Mouse (Mus musculus): ENCODE measurements around the gene Arhgap8. TPM values are rescaled to one million over a fixed set of nuclear protein-coding genes. Genes with fewer than 3 reads are reported as not detected.
"Not testable (repeated sequence)": the region's sequence is repeated elsewhere in the genome, so short reads cannot be mapped to it uniquely, and the experiment has no call there.

Gene Arhgap8
- total RNA-seq, 1 experiment = 11.6 TPM

DNA sequence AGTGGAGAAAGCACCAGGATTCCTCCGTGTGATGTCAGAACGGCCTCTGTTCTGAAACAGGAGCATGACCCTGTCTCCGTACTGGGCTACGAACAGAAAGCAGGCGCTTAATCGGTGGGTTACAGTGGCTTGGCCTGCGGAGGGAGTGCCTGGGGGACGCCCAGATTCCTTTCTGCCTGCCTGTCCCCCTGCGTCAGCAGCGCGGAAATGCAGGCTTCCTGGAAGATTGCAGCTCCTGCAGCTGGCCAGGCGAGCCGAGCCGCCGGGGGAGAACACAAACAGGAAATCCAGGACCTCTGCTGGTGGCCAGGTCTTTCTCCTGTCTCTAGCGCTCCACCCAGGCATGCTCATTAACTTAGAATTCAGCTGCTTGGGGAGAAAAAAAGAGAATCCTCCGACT is 5.1 kb upstream of the Arhgap8 start:
- Histone ChIP-seq H3K36me3 (ENCODE audit: control insufficient read depth, insufficient read depth, low read length, poor library complexity, severe bottlenecking) (no peaks in the 10 kb centered on the region), H3K4me1 (ENCODE audit: control insufficient read depth in 2 of 2, insufficient read depth in 2 of 2, low read length in 2 of 2, poor library complexity in 1 of 2) (peaks cover 12 to 22% of the 10 kb centered on the region in 2 experiments; a peak in 3 of 4 replicates), H3K4me3 (ENCODE audit: insufficient read depth in 1 of 2, low read depth in 1 of 2, low read length in 2 of 2, poor library complexity in 1 of 2, severe bottlenecking in 1 of 2) (peak overlapping the region in 1 of 2 experiments; percentile 41; a peak in 2 of 4 replicates), H3K9me3 (ENCODE audit: control insufficient read depth, insufficient read depth, low read depth, low read length) (no peaks in the 10 kb centered on the region), H3K27ac (ENCODE audit: insufficient read depth, low read depth, low read length, poor library complexity, severe bottlenecking) (peak overlapping the region; percentile 74; the same call in 1 of the 2 replicates), H3K9ac (ENCODE audit: insufficient read depth, low read depth, low read length, poor library complexity, severe bottlenecking) (no peak overlapping the region)
- TF ChIP-seq ZNF384 (IDR thresholded peaks at IDR 0.05; ENCODE audit: low read depth, low read length) (no peak), ZC3H11A (IDR thresholded peaks at IDR 0.05; ENCODE audit: borderline replicate concordance, low read depth, low read length) (no peak), CHD2 (IDR thresholded peaks at IDR 0.05; ENCODE audit: low read depth, low read length) (no peak), HCFC1 (IDR thresholded peaks at IDR 0.05; ENCODE audit: borderline replicate concordance, insufficient read depth, low read length) (0 out of 2 replicates have a peak, but pooled peaks have one; percentile 36), MAFK (IDR thresholded peaks at IDR 0.05; ENCODE audit: insufficient read depth, low read depth, low read length) (no peak)
- in situ Hi-C loops (cut with MboI; ENCODE audit: low sequenced_read_pairs in 2 of 2, unreplicated experiment in 2 of 2) = no loop called here
- peak; percentile 63 for DNase-seq (ENCODE audit: low read depth, low spot score)

DNA sequence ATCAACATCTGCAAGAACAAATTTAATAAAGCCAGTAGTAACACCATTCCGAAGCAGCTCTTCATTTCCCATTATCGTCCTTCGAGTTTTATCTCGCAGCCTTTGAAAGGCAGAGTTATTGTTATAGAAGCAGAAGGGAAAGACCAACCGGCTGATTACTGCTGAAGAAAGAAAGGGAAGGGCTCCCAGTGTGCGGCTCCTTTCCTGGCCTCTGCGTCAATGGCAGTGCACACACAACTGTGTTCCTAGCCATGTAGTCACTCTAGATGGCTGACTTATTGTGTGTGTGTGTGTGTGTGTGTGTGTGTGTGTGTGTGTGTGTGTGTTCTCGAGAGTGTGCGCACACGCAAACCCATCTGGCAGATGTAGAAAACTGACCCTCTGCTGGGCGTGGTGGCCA is 4.7 kb upstream of the Arhgap8 start:
- TF ChIP-seq ZNF384 (IDR thresholded peaks at IDR 0.05; ENCODE audit: low read depth, low read length) = no peak
- no peak for TF ChIP-seq ZC3H11A (IDR thresholded peaks at IDR 0.05; ENCODE audit: borderline replicate concordance, low read depth, low read length)
- TF ChIP-seq MAFK (IDR thresholded peaks at IDR 0.05; ENCODE audit: insufficient read depth, low read depth, low read length) = no peak
- no peak for TF ChIP-seq CHD2 (IDR thresholded peaks at IDR 0.05; ENCODE audit: low read depth, low read length)
- no peak for TF ChIP-seq HCFC1 (IDR thresholded peaks at IDR 0.05; ENCODE audit: borderline replicate concordance, insufficient read depth, low read length)
- DNase-seq (ENCODE audit: low read depth, low spot score) = no peak
- Histone ChIP-seq H3K4me3 (ENCODE audit: insufficient read depth in 1 of 2, low read depth in 1 of 2, low read length in 2 of 2, poor library complexity in 1 of 2, severe bottlenecking in 1 of 2) (peak overlapping the region in 1 of 2 experiments; percentile 41; a peak in 2 of 4 replicates), H3K36me3 (ENCODE audit: control insufficient read depth, insufficient read depth, low read length, poor library complexity, severe bottlenecking) (no peaks in the 10 kb centered on the region), H3K9ac (ENCODE audit: insufficient read depth, low read depth, low read length, poor library complexity, severe bottlenecking) (no peak overlapping the region), H3K4me1 (ENCODE audit: control insufficient read depth in 2 of 2, insufficient read depth in 2 of 2, low read length in 2 of 2, poor library complexity in 1 of 2) (peaks cover 12 to 22% of the 10 kb centered on the region in 2 experiments; a peak in 3 of 4 replicates), H3K9me3 (ENCODE audit: control insufficient read depth, insufficient read depth, low read depth, low read length) (no peaks in the 10 kb centered on the region), H3K27ac (ENCODE audit: insufficient read depth, low read depth, low read length, poor library complexity, severe bottlenecking) (peak overlapping the region; percentile 74)
- in situ Hi-C loops (cut with MboI; ENCODE audit: low sequenced_read_pairs in 2 of 2, unreplicated experiment in 2 of 2) = no loop called here

DNA sequence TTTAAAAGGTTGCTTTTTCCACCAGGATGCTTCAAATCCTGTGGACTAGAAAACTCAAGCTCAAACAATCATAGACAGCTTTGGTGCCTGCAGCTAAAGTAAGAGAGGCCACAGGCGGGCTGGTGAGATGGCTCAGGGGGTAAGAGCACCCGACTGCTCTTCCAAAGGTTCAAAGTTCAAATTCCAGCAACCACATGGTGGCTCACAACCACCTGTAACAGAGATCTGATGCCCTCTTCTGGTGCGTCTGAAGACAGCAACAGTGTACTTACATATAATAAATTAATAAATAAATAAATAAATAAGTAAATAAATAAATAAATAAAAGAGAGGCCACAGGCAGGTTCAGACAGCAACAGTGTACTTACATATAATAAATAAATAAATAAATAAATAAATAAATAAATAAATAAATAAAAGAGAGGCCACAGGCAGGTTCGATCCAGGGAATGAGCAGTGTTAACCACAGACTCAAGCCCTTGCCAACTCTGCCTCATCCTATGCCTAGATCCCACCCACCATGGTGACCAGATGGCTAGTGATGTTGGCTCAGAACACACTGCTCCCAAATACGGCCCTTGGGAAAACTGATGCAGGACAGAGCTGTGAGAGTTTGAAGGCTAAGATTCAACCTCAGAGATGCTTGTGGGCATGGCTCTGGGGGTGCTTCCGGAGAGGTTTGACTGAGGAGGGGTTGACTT is 2.1 kb upstream of the Arhgap8 start:
- peaks cover 17 to 25% of the 10 kb centered on the region in 2 experiments for H3K4me1 ChIP-seq (ENCODE audit: control insufficient read depth in 2 of 2, insufficient read depth in 2 of 2, low read length in 2 of 2, poor library complexity in 1 of 2)
- H3K4me3 ChIP-seq (ENCODE audit: insufficient read depth in 1 of 2, low read depth in 1 of 2, low read length in 2 of 2, poor library complexity in 1 of 2, severe bottlenecking in 1 of 2); H3K36me3 ChIP-seq (ENCODE audit: control insufficient read depth, insufficient read depth, low read length, poor library complexity, severe bottlenecking); H3K27ac ChIP-seq (ENCODE audit: insufficient read depth, low read depth, low read length, poor library complexity, severe bottlenecking); H3K9ac ChIP-seq (ENCODE audit: insufficient read depth, low read depth, low read length, poor library complexity, severe bottlenecking); DNase-seq (ENCODE audit: low read depth, low spot score); H3K9me3 ChIP-seq (ENCODE audit: control insufficient read depth, insufficient read depth, low read depth, low read length); in situ Hi-C loops (cut with MboI; ENCODE audit: low sequenced_read_pairs in 2 of 2, unreplicated experiment in 2 of 2): not testable (repeated sequence)

DNA sequence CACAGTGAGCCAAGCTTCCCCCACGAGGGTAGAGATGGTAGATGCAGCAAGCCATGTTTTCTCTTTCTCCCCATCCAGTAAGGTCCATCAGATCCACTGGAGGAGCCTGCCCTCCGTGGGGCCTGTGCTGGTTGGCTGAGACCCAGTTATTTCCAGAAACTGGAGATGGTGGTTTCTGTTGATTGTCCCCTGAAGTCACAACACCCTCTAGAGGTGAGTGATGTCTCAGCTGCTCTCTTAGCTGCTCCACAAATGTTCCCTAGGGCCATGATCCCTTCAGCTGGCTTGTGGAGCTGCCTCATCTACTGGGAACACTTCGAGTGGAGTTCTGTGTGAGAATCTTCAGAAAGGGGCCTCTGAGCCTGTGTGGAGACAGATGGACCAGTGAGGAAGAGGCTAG is 1.1 kb upstream of the Arhgap8 start:
- Histone ChIP-seq H3K9me3 (ENCODE audit: control insufficient read depth, insufficient read depth, low read depth, low read length) (no peaks in the 10 kb centered on the region), H3K4me3 (ENCODE audit: insufficient read depth in 1 of 2, low read depth in 1 of 2, low read length in 2 of 2, poor library complexity in 1 of 2, severe bottlenecking in 1 of 2) (no peak overlapping the region), H3K9ac (ENCODE audit: insufficient read depth, low read depth, low read length, poor library complexity, severe bottlenecking) (no peak overlapping the region), H3K36me3 (ENCODE audit: control insufficient read depth, insufficient read depth, low read length, poor library complexity, severe bottlenecking) (no peaks in the 10 kb centered on the region), H3K4me1 (ENCODE audit: control insufficient read depth in 2 of 2, insufficient read depth in 2 of 2, low read length in 2 of 2, poor library complexity in 1 of 2) (peaks cover 22 to 27% of the 10 kb centered on the region in 2 experiments), H3K27ac (ENCODE audit: insufficient read depth, low read depth, low read length, poor library complexity, severe bottlenecking) (no peak overlapping the region)
- in situ Hi-C loops (cut with MboI; ENCODE audit: low sequenced_read_pairs in 2 of 2, unreplicated experiment in 2 of 2) = no loop called here
- no peak for TF ChIP-seq ZC3H11A (IDR thresholded peaks at IDR 0.05; ENCODE audit: borderline replicate concordance, low read depth, low read length)
- TF ChIP-seq CHD2 (IDR thresholded peaks at IDR 0.05; ENCODE audit: low read depth, low read length) = no peak
- no peak for TF ChIP-seq ZNF384 (IDR thresholded peaks at IDR 0.05; ENCODE audit: low read depth, low read length)
- no peak for TF ChIP-seq MAFK (IDR thresholded peaks at IDR 0.05; ENCODE audit: insufficient read depth, low read depth, low read length)
- DNase-seq (ENCODE audit: low read depth, low spot score) = no peak
